Mouse (Mus musculus) midbrain, postnatal 0 days (tissue): Measurements from ENCODE around the gene Popdc2. TPM values are rescaled to one million over a fixed set of nuclear protein-coding genes. Genes with fewer than 3 reads are reported as not detected.

Experiments
- ATAC-seq: fragments of 200-750 bp; cut with Nextera tagmentation; 2 replicates; pipeline ENCODE4 v1.8.0; 2017; ENCODE audit warnings: moderate number of reproducible peaks, mild to moderate bottlenecking, moderate TSS enrichment, moderate library complexity; ENCODE audit not compliant: low FRiP score
- DNase-seq: peaks from one replicate; pipeline ENCODE4 v3.0.0-alpha.2; 2015; ENCODE audit warnings: low spot score
- H3K27ac ChIP-seq: fragments of 300-500 bp; sonication (generic); 2 replicates; pipeline ENCODE4 v1.5.1; 2014; ENCODE audit warnings: low read depth, mild to moderate bottlenecking, low read length, mixed read lengths
- H3K27me3 ChIP-seq: fragments of 300-500 bp; sonication (generic); 2 replicates; pipeline ENCODE4 v1.6.1; 2014; ENCODE audit warnings: low read length, control low read depth, mixed read lengths; ENCODE audit not compliant: insufficient read depth
- H3K36me3 ChIP-seq: fragments of 300-500 bp; sonication (generic); 2 replicates; pipeline ENCODE4 v1.6.1; 2014; ENCODE audit warnings: low read length, control low read depth, mixed read lengths; ENCODE audit not compliant: insufficient read depth
- H3K4me1 ChIP-seq: fragments of 300-500 bp; sonication (generic); 2 replicates; pipeline ENCODE4 v1.6.1; 2014; ENCODE audit warnings: mild to moderate bottlenecking, control low read depth, antibody characterized with exemption, low read length, mixed read lengths; ENCODE audit not compliant: insufficient read depth
- H3K4me2 ChIP-seq: fragments of 300-500 bp; sonication (generic); 2 replicates; pipeline ENCODE4 v1.6.1; 2014; ENCODE audit warnings: low read depth, mild to moderate bottlenecking, low read length, mixed read lengths; ENCODE audit not compliant: poor library complexity, severe bottlenecking
- H3K4me3 ChIP-seq: fragments of 300-500 bp; sonication (generic); 2 replicates; pipeline ENCODE4 v1.5.1; 2014; ENCODE audit warnings: low read depth, mild to moderate bottlenecking, low read length, moderate library complexity
- H3K9ac ChIP-seq: fragments of 300-500 bp; sonication (generic); replicated peaks from 2 replicates; pipeline ENCODE4 v1.6.1; 2014; ENCODE audit warnings: mild to moderate bottlenecking, low read length, moderate library complexity, mixed read lengths; ENCODE audit not compliant: poor library complexity, severe bottlenecking
- H3K9me3 ChIP-seq: fragments of 300-500 bp; sonication (generic); 2 replicates; pipeline ENCODE4 v1.6.1; 2016; ENCODE audit warnings: low read length, control low read depth
- CTCF ChIP-seq: IDR thresholded peaks from 2 replicates; pipeline ENCODE4 v1.5.1; 2016; ENCODE audit warnings: antibody characterized with exemption, mild to moderate bottlenecking
- WGBS: fragments of 180-500 bp; shearing (Covaris S2); extraction: QIAGEN DNeasy Blood & Tissue Kit; methylation state at CpG from one replicate; pipeline ENCODE4 v1.1.7; 2014; 5-methylcytosine and 5-hydroxymethylcytosine counted together
- polyA plus RNA-seq: library from polyadenylated mRNA; unstranded; fragments of >200 nt; fragmentation: Nextera tagmentation; extraction: Ambion mirVana; gene quantifications from 2 replicates; pipeline ENCODE4 v1.2.1, GENCODE M21; 2015
- total RNA-seq: library from RNA; depleted of rRNA; stranded (reverse); fragments of >200 nt; gene quantifications from 2 replicates; pipeline ENCODE4 v1.2.3, GENCODE M21; 2014

Gene Popdc2
- total and polyA plus RNA-seq, 2 experiments from 2014 or later: 0.49 to 1.5 TPM

DNA sequence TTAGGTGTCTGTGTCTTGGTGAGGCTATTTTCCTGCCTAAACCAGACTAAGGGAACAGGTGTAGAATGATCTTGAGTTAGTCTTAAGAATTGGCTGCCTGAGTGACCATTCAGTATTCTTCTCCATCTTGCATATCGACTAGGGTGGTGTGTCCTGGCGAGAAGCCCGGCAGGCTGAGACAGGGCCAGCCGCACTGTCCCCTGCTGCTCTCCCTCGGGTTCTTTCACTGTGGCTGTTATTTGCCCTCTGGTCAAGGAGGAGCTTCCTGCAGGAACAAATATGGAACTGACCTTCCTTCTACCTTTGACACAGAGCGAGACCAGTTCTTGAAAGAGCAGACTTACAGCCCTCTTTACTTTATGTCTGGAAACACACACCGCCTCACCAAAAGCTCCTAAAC, 10.0 kb upstream of the Popdc2 start:
- H3K9me3 ChIP-seq: no peaks in the 10 kb centered on the region
- 74% methylated on average over 7 of the region's 7 CpGs for WGBS
- no peak overlapping the region for H3K27ac ChIP-seq
- DNase-seq (no peak), ATAC-seq (no peak)
- no peak for TF ChIP-seq CTCF
- no peak overlapping the region for H3K4me2 ChIP-seq
- no peaks in the 10 kb centered on the region for H3K27me3 ChIP-seq
- no peak overlapping the region for H3K4me3 ChIP-seq
- no peak overlapping the region for H3K9ac ChIP-seq
- peaks cover 5% of the 10 kb centered on the region; the same call in 1 of the 2 replicates for H3K4me1 ChIP-seq
- H3K36me3 ChIP-seq: peaks cover 14% of the 10 kb centered on the region

DNA sequence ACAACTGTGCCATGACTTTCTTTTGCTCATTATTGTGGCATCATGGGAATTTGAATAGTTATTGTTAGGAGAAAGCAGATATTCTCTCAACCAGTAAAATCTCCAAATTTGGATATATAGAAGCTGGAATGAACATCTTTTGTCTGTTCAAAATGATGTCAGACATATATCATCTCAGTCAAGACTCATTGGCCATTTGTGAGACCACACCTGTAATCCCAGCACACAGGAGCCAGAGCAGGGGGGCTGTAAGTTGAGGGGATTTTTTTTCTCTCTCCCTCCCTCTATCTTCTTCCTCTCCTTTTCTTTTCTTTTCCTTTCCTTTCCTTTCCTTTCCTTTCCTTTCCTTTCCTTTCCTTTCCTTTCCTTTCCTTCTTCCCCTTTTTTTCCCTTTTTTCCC, 9.2 kb upstream of the Popdc2 start:
- H3K4me1 ChIP-seq: 0 out of 2 replicates have a peak, but pooled peaks cover under 1% of the 10 kb centered on the region
- H3K9me3 ChIP-seq: no peaks in the 10 kb centered on the region
- no peak overlapping the region for H3K4me3 ChIP-seq
- no peak for TF ChIP-seq CTCF
- H3K27ac ChIP-seq: no peak overlapping the region
- H3K4me2 ChIP-seq: no peak overlapping the region
- no peak for DNase-seq
- H3K36me3 ChIP-seq: peaks cover 14% of the 10 kb centered on the region
- H3K9ac ChIP-seq: no peak overlapping the region
- no peaks in the 10 kb centered on the region for H3K27me3 ChIP-seq
- ATAC-seq: no peak

DNA sequence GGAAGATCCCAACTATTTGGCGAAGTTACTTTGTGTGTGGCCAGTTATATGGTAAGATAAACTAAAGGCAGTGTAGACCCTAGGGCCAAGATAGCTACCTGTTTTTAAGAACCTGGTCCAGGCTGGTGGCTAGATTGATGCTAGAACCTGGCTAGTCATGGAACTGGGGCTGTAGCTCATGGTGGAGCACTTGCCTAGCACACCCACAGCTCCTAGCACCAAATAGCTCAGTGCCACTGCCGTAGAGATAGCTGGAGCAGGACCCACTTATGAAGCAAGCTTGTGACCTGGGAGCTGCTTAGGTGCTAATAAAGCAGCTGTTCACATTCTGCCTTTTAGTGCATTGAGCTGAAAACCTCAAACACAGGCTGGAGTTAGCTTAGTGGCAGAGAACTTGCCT, 8.4 kb upstream of the Popdc2 start:
- Histone ChIP-seq H3K4me3 (no peak overlapping the region), H3K9ac (no peak overlapping the region), H3K4me2 (no peak overlapping the region), H3K27ac (no peak overlapping the region), H3K36me3 (peaks cover 14% of the 10 kb centered on the region), H3K4me1 (no peaks in the 10 kb centered on the region), H3K9me3 (no peaks in the 10 kb centered on the region), H3K27me3 (no peaks in the 10 kb centered on the region)
- 98% methylated on average over 2 of the region's 2 CpGs for WGBS
- no peak for TF ChIP-seq CTCF
- ATAC-seq (no peak), DNase-seq (no peak)

DNA sequence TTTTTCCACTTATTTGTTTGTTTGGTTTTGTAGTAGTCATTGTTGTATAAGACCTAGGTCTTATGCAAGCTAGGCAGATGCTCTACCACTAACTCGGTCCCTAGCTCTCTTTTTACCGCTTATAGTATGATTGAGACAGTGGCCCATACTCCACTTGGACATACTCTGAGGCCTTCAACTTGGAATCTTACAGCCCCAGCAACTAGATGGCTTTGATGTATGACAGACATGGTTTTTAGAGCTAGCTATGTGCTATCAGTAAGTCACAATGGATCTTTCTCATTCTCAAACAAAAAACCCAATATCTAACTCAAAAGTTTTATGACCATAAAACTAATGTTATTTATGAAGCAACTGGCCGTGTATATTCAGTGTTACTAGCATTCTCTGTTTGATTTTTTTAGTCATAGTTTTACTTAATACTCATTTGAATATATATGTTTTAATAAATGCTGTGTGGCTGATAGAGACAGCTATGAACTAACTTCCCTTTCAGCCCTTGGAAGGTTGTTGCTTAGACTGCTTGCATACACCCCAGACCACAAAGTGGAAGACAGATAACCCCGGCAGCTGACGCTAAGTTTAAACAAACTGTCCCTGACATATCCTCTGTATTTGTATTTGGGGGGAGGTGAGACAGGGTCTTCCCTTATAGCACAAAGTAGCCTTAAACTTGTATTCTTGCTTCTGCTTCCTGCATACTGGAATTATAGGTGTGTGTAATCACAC, 7.7 kb upstream of the Popdc2 start:
- DNase-seq: no peak
- Histone ChIP-seq H3K27me3 (no peaks in the 10 kb centered on the region), H3K4me2 (no peak overlapping the region), H3K27ac (no peak overlapping the region), H3K9ac (no peak overlapping the region), H3K4me1 (no peaks in the 10 kb centered on the region), H3K9me3 (no peaks in the 10 kb centered on the region), H3K36me3 (peaks cover 14% of the 10 kb centered on the region), H3K4me3 (no peak overlapping the region)
- no peak for ATAC-seq
- TF ChIP-seq CTCF: no peak
- 96% methylated on average over 5 of the region's 5 CpGs for WGBS

DNA sequence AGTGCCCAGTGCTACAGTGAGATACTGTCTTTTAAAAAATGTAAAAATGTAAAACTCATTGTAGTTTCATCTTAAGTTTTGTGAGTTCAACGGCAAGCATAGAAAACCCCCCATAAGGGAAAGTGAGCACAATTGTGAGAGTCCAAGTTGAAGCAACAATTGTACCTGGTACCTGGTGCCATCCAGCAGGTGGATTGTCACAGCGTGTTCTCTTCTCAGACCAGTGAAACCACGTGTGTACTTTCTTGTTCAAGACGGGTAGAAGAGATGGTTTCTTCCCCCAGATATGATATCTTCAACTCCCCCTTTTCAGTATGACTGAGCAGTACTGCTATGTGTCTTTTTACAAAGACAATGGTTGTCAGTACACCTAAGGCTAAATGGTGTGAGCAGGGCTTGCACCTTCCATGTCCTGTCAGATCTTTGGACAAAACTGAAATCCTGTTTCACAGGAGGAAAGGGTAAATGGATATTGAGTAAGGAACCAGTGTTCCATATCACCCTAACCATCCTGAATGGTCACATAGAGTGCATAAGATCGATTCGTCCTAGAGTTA, 3.7 kb upstream of the Popdc2 start:
- no peaks in the 10 kb centered on the region for H3K36me3 ChIP-seq
- 91% methylated on average over 6 of the region's 6 CpGs for WGBS

DNA sequence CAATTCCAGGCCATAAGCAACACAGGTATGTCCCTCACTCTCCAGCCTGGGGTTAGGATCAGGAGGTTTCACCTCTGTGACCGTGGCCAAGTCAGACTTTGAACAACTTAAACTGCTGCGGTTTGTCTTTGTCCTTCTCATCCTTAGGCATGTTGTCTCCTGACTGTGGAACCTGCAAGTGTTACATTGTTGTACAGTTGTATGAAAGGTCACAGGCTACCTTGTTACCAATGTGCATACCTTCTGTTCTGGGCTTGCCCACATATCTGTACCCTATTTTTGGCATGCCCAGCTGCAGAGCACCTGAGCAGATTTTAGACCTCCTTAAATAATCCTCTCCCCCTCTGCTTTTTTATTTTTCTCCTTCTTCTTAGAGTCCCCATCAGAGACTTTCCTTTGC, 2.8 kb upstream of the Popdc2 start:
- WGBS: 90% methylated on average over 2 of the region's 2 CpGs
- H3K36me3 ChIP-seq: no peaks in the 10 kb centered on the region
- no peak overlapping the region for H3K4me2 ChIP-seq
- H3K9me3 ChIP-seq: no peaks in the 10 kb centered on the region
- H3K4me1 ChIP-seq: no peaks in the 10 kb centered on the region
- no peak overlapping the region for H3K4me3 ChIP-seq
- no peak overlapping the region for H3K9ac ChIP-seq
- H3K27ac ChIP-seq: no peak overlapping the region
- DNase-seq (no peak), ATAC-seq (no peak)
- H3K27me3 ChIP-seq: no peaks in the 10 kb centered on the region
- no peak for TF ChIP-seq CTCF

More for the DNA sequence above, 3.7 kb upstream of the Popdc2 start:
- TF ChIP-seq CTCF: no peak
- Histone ChIP-seq H3K9me3 (no peaks in the 10 kb centered on the region), H3K27me3 (no peaks in the 10 kb centered on the region), H3K9ac (no peak overlapping the region), H3K4me1 (no peaks in the 10 kb centered on the region), H3K4me3 (no peak overlapping the region), H3K27ac (no peak overlapping the region), H3K4me2 (no peak overlapping the region)
- ATAC-seq: no peak
- no peak for DNase-seq
